Mouse (Mus musculus): Measurements from ENCODE around the gene Prc1.

- TF ChIP-seq CTCF (IDR thresholded peaks at IDR 0.05; ENCODE audit: low read depth) = no peak
- no peak for TF ChIP-seq EP300 (IDR thresholded peaks at IDR 0.05; ENCODE audit: low read depth)
Observed at GRCm38 (mm10) chr7:80284391-80284790, 9.9 kb upstream of the Prc1 start.

All from liver, embryonic 14.5 days (tissue).